Mouse (Mus musculus): ENCODE results near the gene Sept9. TPM values are rescaled to one million over a fixed set of nuclear protein-coding genes. Genes with fewer than 3 reads are reported as not detected.
A peak's percentile ranks its signal among the peaks of the same experiment; 100 is the strongest.

The Sept9 gene
- polyA plus RNA-seq, 1 experiment from 2014 or later: 149 TPM

DNA sequence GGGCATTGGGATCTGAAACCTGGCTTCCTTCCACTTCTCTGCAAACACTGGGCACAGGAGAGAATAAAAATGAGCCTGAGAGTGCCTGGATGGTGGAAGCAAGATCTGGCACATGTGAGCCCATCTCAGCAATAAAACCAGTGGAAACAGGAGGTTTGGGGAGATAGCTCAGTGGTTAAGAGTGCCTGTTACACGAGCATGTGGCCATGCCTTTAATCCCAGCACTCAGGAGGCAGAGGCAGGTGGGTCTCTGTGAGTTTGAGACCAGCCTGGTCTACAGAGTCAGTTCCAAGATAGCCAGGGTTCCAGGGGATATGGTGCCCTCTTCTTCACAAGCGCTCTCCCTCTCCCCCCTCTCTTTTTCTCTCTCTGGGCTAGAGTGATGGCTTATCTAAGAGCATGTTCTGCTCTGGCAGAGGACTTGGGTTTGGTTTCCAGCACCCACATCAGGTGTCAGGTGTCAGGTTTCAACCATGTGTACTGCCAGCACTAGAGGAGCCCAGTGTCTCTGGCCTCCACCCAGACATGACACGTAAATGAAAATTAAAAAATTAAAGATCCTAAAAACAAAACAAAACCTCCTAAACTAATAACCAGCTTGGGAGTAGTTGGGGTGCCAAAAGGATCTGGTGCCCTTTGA, 97.8 kb downstream of the Sept9 start:
- no peak for TF ChIP-seq CTCF (IDR thresholded peaks at IDR 0.05; ENCODE audit: low read depth)
- Histone ChIP-seq H3K9ac (no peak overlapping the region), H3K9me3 (ENCODE audit: low read depth, low read length) (no peaks in the 10 kb centered on the region), H3K4me3 (ENCODE audit: low read depth, low read length) (no peak overlapping the region), H3K36me3 (ENCODE audit: insufficient read depth) (peaks cover 26% of the 10 kb centered on the region), H3K27me3 (ENCODE audit: insufficient read depth, low read length) (no peaks in the 10 kb centered on the region), H3K4me2 (no peak overlapping the region), H3K27ac (ENCODE audit: low read depth) (peak overlapping the region; percentile 37; the same call in 1 of the 2 replicates), H3K4me1 (ENCODE audit: insufficient read depth) (peaks cover 7% of the 10 kb centered on the region)
- DNase-seq: no peak
- ATAC-seq (ENCODE audit: insufficient read depth): no peak
- WGBS: 88% methylated on average over 3 of the region's 3 CpGs

DNA sequence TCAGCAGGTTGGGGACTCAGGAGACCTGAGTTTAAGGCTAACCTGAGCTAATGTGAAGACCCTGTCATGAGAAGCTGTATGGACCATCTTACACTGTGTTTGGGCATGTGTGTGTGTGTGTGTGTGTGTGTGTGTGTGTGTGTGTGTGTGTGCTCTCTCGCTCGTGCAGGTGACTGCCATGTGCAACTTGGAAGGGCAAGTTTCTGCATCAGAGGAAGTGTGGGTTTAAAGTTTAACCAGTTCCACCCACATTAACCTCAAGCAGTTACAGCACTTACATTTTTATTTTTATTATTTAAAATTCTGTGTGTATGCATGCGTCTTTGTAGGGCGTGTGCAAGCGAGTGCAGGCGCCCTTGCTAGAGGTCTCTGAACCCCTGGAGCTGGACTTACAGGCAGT, 100.3 kb downstream of the Sept9 start:
- Histone ChIP-seq H3K27me3 (ENCODE audit: insufficient read depth, low read length) (no peaks in the 10 kb centered on the region), H3K27ac (ENCODE audit: low read depth) (no peak overlapping the region), H3K4me2 (no peak overlapping the region), H3K4me1 (ENCODE audit: insufficient read depth) (peaks cover 7% of the 10 kb centered on the region), H3K9ac (no peak overlapping the region), H3K36me3 (ENCODE audit: insufficient read depth) (peaks cover 20% of the 10 kb centered on the region; the same call in 1 of the 2 replicates), H3K4me3 (ENCODE audit: low read depth, low read length) (no peak overlapping the region), H3K9me3 (ENCODE audit: low read depth, low read length) (no peaks in the 10 kb centered on the region)
- no peak for DNase-seq
- 87% methylated on average over 6 of the region's 6 CpGs for WGBS
- no peak for TF ChIP-seq CTCF (IDR thresholded peaks at IDR 0.05; ENCODE audit: low read depth)
- no peak for ATAC-seq (ENCODE audit: insufficient read depth)

DNA sequence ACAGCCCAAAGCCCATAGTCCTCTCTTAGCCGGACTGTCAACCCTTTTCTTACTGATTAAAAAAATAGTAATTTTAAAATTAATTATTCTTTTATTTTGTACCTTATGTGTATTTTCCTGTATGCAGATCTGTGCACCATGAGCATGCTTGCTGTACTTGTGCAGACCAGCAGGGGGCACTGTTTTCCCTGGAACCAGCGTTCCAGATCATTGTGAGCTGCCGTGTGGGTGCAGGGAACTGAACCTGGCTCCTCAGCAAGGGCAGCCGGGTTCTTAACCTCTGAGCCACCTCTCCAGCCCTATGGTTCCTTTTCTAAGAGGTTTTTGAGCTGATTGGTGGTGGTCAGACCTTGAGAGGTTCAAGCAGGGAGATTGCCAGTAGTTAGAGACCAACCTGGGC, 101.3 kb downstream of the Sept9 start:
- ATAC-seq (ENCODE audit: insufficient read depth): no peak
- 86% methylated on average over 4 of the region's 4 CpGs for WGBS
- Histone ChIP-seq H3K27me3 (ENCODE audit: insufficient read depth, low read length) (no peaks in the 10 kb centered on the region), H3K4me2 (no peak overlapping the region), H3K36me3 (ENCODE audit: insufficient read depth) (peaks cover 20% of the 10 kb centered on the region; the same call in 1 of the 2 replicates), H3K9me3 (ENCODE audit: low read depth, low read length) (no peaks in the 10 kb centered on the region), H3K9ac (no peak overlapping the region), H3K27ac (ENCODE audit: low read depth) (no peak overlapping the region), H3K4me3 (ENCODE audit: low read depth, low read length) (no peak overlapping the region), H3K4me1 (ENCODE audit: insufficient read depth) (peaks cover 5% of the 10 kb centered on the region)
- peak; percentile 64 for TF ChIP-seq CTCF (IDR thresholded peaks at IDR 0.05; ENCODE audit: low read depth)
- DNase-seq: no peak

DNA sequence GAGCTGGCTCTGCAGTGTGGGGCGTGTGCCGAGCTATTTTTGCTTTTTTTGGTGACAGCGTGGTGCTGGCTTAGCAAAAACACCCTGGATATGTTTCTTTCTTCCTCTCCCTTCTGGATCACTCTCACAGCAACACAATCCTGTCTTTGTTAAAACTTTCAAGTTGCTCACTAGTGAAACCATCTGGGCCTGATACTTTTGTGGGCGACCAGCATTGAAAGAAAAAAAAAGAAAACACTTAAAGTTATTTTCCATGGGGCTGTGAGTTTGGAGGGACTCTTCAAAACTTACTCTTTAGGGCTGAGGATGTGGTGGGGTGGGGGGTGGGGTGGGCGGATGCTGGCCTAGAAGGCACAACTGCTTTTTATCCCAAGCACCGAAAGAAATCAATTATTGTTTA, 102.3 kb downstream of the Sept9 start:
- peak overlapping the region; percentile 36; the same call in 1 of the 2 replicates for H3K27ac ChIP-seq (ENCODE audit: low read depth)
- 64% methylated on average over 6 of the region's 6 CpGs for WGBS
- no peak overlapping the region for H3K9ac ChIP-seq
- H3K4me2 ChIP-seq: no peak overlapping the region
- no peaks in the 10 kb centered on the region for H3K4me1 ChIP-seq (ENCODE audit: insufficient read depth)
- DNase-seq (no peak), ATAC-seq (ENCODE audit: insufficient read depth) (no peak)
- peaks cover 12% of the 10 kb centered on the region; the same call in 1 of the 2 replicates for H3K36me3 ChIP-seq (ENCODE audit: insufficient read depth)
- H3K27me3 ChIP-seq (ENCODE audit: insufficient read depth, low read length): no peaks in the 10 kb centered on the region
- no peak overlapping the region for H3K4me3 ChIP-seq (ENCODE audit: low read depth, low read length)
- TF ChIP-seq CTCF (IDR thresholded peaks at IDR 0.05; ENCODE audit: low read depth): no peak
- H3K9me3 ChIP-seq (ENCODE audit: low read depth, low read length): no peaks in the 10 kb centered on the region

DNA sequence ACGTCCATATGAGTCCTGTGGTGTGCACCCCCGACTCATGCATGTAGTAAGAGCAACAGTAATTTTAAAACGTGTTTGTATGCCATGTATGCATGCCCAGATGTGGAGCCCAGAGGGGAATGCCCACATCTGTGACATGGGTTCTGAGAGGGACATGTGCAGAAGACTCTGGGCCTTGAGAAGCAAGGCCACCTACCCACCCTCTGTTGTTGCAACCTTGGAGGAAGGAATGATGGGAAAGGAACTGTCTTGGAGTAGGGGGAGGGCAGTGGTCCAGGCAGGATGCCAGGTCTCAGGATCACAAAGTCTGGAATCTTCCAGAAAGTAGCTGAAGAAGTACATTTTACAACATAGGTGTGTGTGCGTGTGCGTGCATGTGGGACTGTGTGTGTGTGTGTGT, 102.9 kb downstream of the Sept9 start:
- Histone ChIP-seq H3K27me3 (ENCODE audit: insufficient read depth, low read length) (no peaks in the 10 kb centered on the region), H3K4me2 (no peak overlapping the region), H3K4me1 (ENCODE audit: insufficient read depth) (0 out of 2 replicates have a peak, but pooled peaks cover 5% of the 10 kb centered on the region), H3K9ac (no peak overlapping the region), H3K27ac (ENCODE audit: low read depth) (peak overlapping the region; percentile 36; the same call in 1 of the 2 replicates), H3K36me3 (ENCODE audit: insufficient read depth) (peaks cover 7% of the 10 kb centered on the region; the same call in 1 of the 2 replicates), H3K9me3 (ENCODE audit: low read depth, low read length) (no peaks in the 10 kb centered on the region), H3K4me3 (ENCODE audit: low read depth, low read length) (no peak overlapping the region)
- DNase-seq: no peak
- 84% methylated on average over 5 of the region's 5 CpGs for WGBS
- ATAC-seq (ENCODE audit: insufficient read depth): no peak
- no peak for TF ChIP-seq CTCF (IDR thresholded peaks at IDR 0.05; ENCODE audit: low read depth)

DNA sequence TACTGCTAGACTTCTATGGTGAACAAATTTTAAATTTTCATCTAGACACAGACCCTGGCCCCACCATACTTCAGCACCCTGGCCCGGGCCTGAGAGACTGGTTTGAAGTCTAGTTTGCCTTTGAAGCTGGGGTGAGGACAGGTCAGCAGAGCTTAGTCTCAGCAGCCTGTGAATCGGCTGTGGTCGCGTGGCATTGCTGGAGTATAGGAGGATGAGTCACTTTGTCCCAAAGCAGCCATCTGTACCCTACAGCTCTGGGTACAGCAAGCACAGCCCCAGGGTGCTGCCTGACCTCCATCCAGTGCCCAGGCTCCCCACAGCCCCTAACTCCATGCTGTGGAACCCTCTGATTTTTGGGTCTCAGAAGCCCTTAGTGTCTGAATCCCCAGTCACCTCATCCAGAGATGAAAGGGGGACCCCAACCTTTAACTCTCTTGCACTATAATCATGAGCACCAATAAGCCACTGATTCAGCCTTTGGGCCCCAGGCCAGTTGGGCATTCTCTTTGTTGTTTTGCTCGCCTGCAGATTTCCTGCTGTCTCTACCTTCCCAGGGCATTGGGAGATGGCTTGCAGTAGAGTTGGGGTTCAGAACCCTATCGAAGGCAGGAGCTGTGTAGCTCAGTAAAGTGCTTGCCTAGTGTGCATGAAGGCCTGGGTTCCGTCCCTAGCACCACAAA, 106.2 kb downstream of the Sept9 start:
- Histone ChIP-seq H3K4me3 (ENCODE audit: low read depth, low read length) (no peak overlapping the region), H3K4me1 (ENCODE audit: insufficient read depth) (peaks cover 35% of the 10 kb centered on the region), H3K27ac (ENCODE audit: low read depth) (no peak overlapping the region), H3K9ac (no peak overlapping the region), H3K4me2 (no peak overlapping the region), H3K27me3 (ENCODE audit: insufficient read depth, low read length) (no peaks in the 10 kb centered on the region), H3K9me3 (ENCODE audit: low read depth, low read length) (no peaks in the 10 kb centered on the region), H3K36me3 (ENCODE audit: insufficient read depth) (no peaks in the 10 kb centered on the region)
- ATAC-seq (ENCODE audit: insufficient read depth) (no peak), DNase-seq (no peak)
- 76% methylated on average over 7 of the region's 7 CpGs for WGBS
- no peak for TF ChIP-seq CTCF (IDR thresholded peaks at IDR 0.05; ENCODE audit: low read depth)

DNA sequence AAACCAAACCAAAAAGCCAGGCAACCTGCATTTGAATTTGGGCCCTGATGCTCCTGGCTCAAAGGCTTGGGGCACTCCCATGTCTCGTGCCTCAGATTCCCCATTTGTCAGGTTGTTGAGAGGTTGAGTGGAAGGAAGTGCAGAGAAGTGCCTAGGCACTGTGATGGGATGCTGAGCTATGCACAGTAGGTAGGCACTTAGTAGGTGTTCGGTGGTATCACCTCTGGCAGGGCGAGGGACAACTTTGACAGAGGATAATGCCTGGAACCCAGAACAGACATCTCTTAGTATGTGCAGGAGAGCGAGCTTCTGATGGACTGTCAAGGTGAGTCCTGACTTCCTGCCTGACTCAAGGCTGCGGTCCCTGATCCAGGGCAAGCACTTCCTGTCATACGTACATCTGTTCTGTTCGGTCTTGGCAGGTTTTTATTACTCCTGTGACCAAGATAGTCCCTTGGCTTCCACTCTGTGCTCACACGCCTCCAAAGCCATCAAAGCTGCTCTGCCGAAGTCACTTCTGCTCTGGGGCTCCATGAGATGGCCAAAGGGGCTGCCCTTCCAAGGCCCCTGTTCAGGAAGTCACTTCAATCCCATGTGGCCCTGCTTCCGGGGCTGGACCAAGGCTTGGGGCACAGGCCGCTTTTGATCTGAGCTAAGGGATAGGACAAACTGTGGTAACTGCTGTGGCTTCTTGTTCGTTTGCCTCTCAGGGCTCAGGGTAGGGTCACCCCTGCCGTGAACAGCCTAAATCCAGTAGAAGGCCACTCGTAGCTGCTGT, 107.0 kb downstream of the Sept9 start:
- peak overlapping the region; percentile 7; the same call in 1 of the 2 replicates for H3K27ac ChIP-seq (ENCODE audit: low read depth)
- H3K9ac ChIP-seq: no peak overlapping the region
- DNase-seq (no peak), ATAC-seq (ENCODE audit: insufficient read depth) (no peak)
- H3K27me3 ChIP-seq (ENCODE audit: insufficient read depth, low read length): no peaks in the 10 kb centered on the region
- no peak for TF ChIP-seq CTCF (IDR thresholded peaks at IDR 0.05; ENCODE audit: low read depth)
- H3K4me3 ChIP-seq (ENCODE audit: low read depth, low read length): no peak overlapping the region
- H3K4me2 ChIP-seq: no peak overlapping the region
- no peaks in the 10 kb centered on the region for H3K9me3 ChIP-seq (ENCODE audit: low read depth, low read length)
- peaks cover 42% of the 10 kb centered on the region for H3K4me1 ChIP-seq (ENCODE audit: insufficient read depth)
- H3K36me3 ChIP-seq (ENCODE audit: insufficient read depth): no peaks in the 10 kb centered on the region
- WGBS: 60% methylated on average over 14 of the region's 14 CpGs
